Mouse (Mus musculus): ENCODE measurements around the gene Stat3. TPM values are rescaled to one million over a fixed set of nuclear protein-coding genes. Genes with fewer than 3 reads are reported as not detected.

Gene Stat3
- polyA plus RNA-seq, 1 experiment from 2014 or later, result 39.2 TPM

GRCm38 (mm10) chr11:100891256-100892123, 47.9 kb downstream of the Stat3 start:
- H3K36me3 ChIP-seq (ENCODE audit: control insufficient read depth, insufficient read depth), result peaks cover 6% of the 10 kb centered on the region; the same call in 1 of the 2 replicates
- H3K9ac ChIP-seq (ENCODE audit: low read depth, low read length), result peak overlapping the region; percentile 40
- H3K4me3 ChIP-seq (ENCODE audit: low read depth, low read length), result peak overlapping the region; percentile 19
- H3K27me3 ChIP-seq (ENCODE audit: control insufficient read depth, insufficient read depth, low read depth, low read length), result no peaks in the 10 kb centered on the region
- H3K27ac ChIP-seq (ENCODE audit: low read length), result peak overlapping the region; percentile 73
- ATAC-seq (ENCODE audit: low read depth), result peak; percentile 81
- H3K9me3 ChIP-seq (replicated peaks; ENCODE audit: control insufficient read depth, low read length), result no peaks in the 10 kb centered on the region
- 19% methylated on average over 15 of the region's 15 CpGs for WGBS (ENCODE audit: insufficient replicate concordance)
- H3K4me1 ChIP-seq (ENCODE audit: control insufficient read depth, low read depth, low read length), result peaks cover 54% of the 10 kb centered on the region
- peak overlapping the region; percentile 54 for H3K4me2 ChIP-seq (ENCODE audit: low read depth, low read length)

- H3K27ac ChIP-seq (ENCODE audit: low read length), result no peak overlapping the region
- H3K36me3 ChIP-seq (ENCODE audit: control insufficient read depth, insufficient read depth), result peaks cover 2% of the 10 kb centered on the region; the same call in 1 of the 2 replicates
- peaks cover 65% of the 10 kb centered on the region for H3K4me1 ChIP-seq (ENCODE audit: control insufficient read depth, low read depth, low read length)
- no peak overlapping the region for H3K4me3 ChIP-seq (ENCODE audit: low read depth, low read length)
- no peaks in the 10 kb centered on the region for H3K9me3 ChIP-seq (replicated peaks; ENCODE audit: control insufficient read depth, low read length)
- no peak overlapping the region for H3K9ac ChIP-seq (ENCODE audit: low read depth, low read length)
- no peak overlapping the region for H3K4me2 ChIP-seq (ENCODE audit: low read depth, low read length)
- no peaks in the 10 kb centered on the region for H3K27me3 ChIP-seq (ENCODE audit: control insufficient read depth, insufficient read depth, low read depth, low read length)
- no peak for ATAC-seq (ENCODE audit: low read depth)
- WGBS (ENCODE audit: insufficient replicate concordance), result 82% methylated on average over 6 of the region's 6 CpGs
Measured at GRCm38 (mm10) chr11:100890481-100890880, 48.9 kb downstream of the Stat3 start.

GRCm38 (mm10) chr11:100888348-100888820, 51.0 kb downstream of the Stat3 start:
- Histone ChIP-seq H3K9ac (ENCODE audit: low read depth, low read length) (no peak overlapping the region), H3K27me3 (ENCODE audit: control insufficient read depth, insufficient read depth, low read depth, low read length) (no peaks in the 10 kb centered on the region), H3K36me3 (ENCODE audit: control insufficient read depth, insufficient read depth) (peaks cover 2% of the 10 kb centered on the region; the same call in 1 of the 2 replicates), H3K9me3 (replicated peaks; ENCODE audit: control insufficient read depth, low read length) (no peaks in the 10 kb centered on the region), H3K4me1 (ENCODE audit: control insufficient read depth, low read depth, low read length) (peaks cover 61% of the 10 kb centered on the region), H3K4me2 (ENCODE audit: low read depth, low read length) (no peak overlapping the region), H3K27ac (ENCODE audit: low read length) (peak overlapping the region; percentile 87; the same call in 1 of the 2 replicates), H3K4me3 (ENCODE audit: low read depth, low read length) (no peak overlapping the region)
- ATAC-seq (ENCODE audit: low read depth), result no peak
- whole genome bisulfite sequencing (ENCODE audit: insufficient replicate concordance), result 17% methylated on average over 10 of the region's 10 CpGs

GRCm38 (mm10) chr11:100887764-100888163, 51.6 kb downstream of the Stat3 start:
- no peak overlapping the region for H3K4me2 ChIP-seq (ENCODE audit: low read depth, low read length)
- no peak for ATAC-seq (ENCODE audit: low read depth)
- H3K4me1 ChIP-seq (ENCODE audit: control insufficient read depth, low read depth, low read length), result peaks cover 59% of the 10 kb centered on the region
- peaks cover 2% of the 10 kb centered on the region; the same call in 1 of the 2 replicates for H3K36me3 ChIP-seq (ENCODE audit: control insufficient read depth, insufficient read depth)
- H3K4me3 ChIP-seq (ENCODE audit: low read depth, low read length), result no peak overlapping the region
- 60% methylated on average over 3 of the region's 3 CpGs for WGBS (ENCODE audit: insufficient replicate concordance)
- no peak overlapping the region for H3K9ac ChIP-seq (ENCODE audit: low read depth, low read length)
- no peaks in the 10 kb centered on the region for H3K27me3 ChIP-seq (ENCODE audit: control insufficient read depth, insufficient read depth, low read depth, low read length)
- H3K9me3 ChIP-seq (replicated peaks; ENCODE audit: control insufficient read depth, low read length), result no peaks in the 10 kb centered on the region
- H3K27ac ChIP-seq (ENCODE audit: low read length), result peak overlapping the region; percentile 87

- H3K36me3 ChIP-seq (ENCODE audit: control insufficient read depth, insufficient read depth), result no peaks in the 10 kb centered on the region; the same call in 1 of the 2 replicates
- no peak overlapping the region for H3K4me3 ChIP-seq (ENCODE audit: low read depth, low read length)
- no peaks in the 10 kb centered on the region for H3K27me3 ChIP-seq (ENCODE audit: control insufficient read depth, insufficient read depth, low read depth, low read length)
- peaks cover 55% of the 10 kb centered on the region for H3K4me1 ChIP-seq (ENCODE audit: control insufficient read depth, low read depth, low read length)
- no peaks in the 10 kb centered on the region for H3K9me3 ChIP-seq (replicated peaks; ENCODE audit: control insufficient read depth, low read length)
- no peak overlapping the region for H3K4me2 ChIP-seq (ENCODE audit: low read depth, low read length)
- peak overlapping the region; percentile 87 for H3K27ac ChIP-seq (ENCODE audit: low read length)
- WGBS (ENCODE audit: insufficient replicate concordance), result 72% methylated on average over 4 of the region's 4 CpGs
- no peak overlapping the region for H3K9ac ChIP-seq (ENCODE audit: low read depth, low read length)
- ATAC-seq (ENCODE audit: low read depth), result no peak
Measured at GRCm38 (mm10) chr11:100887236-100887635, 52.1 kb downstream of the Stat3 start.

- peaks cover 46% of the 10 kb centered on the region for H3K4me1 ChIP-seq (ENCODE audit: control insufficient read depth, low read depth, low read length)
- ATAC-seq (ENCODE audit: low read depth), result peak; percentile 90
- peak overlapping the region; percentile 35 for H3K4me2 ChIP-seq (ENCODE audit: low read depth, low read length)
- H3K36me3 ChIP-seq (ENCODE audit: control insufficient read depth, insufficient read depth), result no peaks in the 10 kb centered on the region; the same call in 1 of the 2 replicates
- H3K4me3 ChIP-seq (ENCODE audit: low read depth, low read length), result no peak overlapping the region
- no peak overlapping the region for H3K9ac ChIP-seq (ENCODE audit: low read depth, low read length)
- no peaks in the 10 kb centered on the region for H3K9me3 ChIP-seq (replicated peaks; ENCODE audit: control insufficient read depth, low read length)
- H3K27me3 ChIP-seq (ENCODE audit: control insufficient read depth, insufficient read depth, low read depth, low read length), result no peaks in the 10 kb centered on the region
- WGBS (ENCODE audit: insufficient replicate concordance), result 12% methylated on average over 8 of the region's 8 CpGs
- H3K27ac ChIP-seq (ENCODE audit: low read length), result peak overlapping the region; percentile 87
Measured at GRCm38 (mm10) chr11:100886188-100886740, 53.1 kb downstream of the Stat3 start.

GRCm38 (mm10) chr11:100885472-100885871, 53.9 kb downstream of the Stat3 start:
- ATAC-seq (ENCODE audit: low read depth), result no peak
- H3K4me2 ChIP-seq (ENCODE audit: low read depth, low read length), result no peak overlapping the region
- H3K4me1 ChIP-seq (ENCODE audit: control insufficient read depth, low read depth, low read length), result peaks cover 44% of the 10 kb centered on the region
- H3K27ac ChIP-seq (ENCODE audit: low read length), result peak overlapping the region; percentile 87
- H3K27me3 ChIP-seq (ENCODE audit: control insufficient read depth, insufficient read depth, low read depth, low read length), result no peaks in the 10 kb centered on the region
- no peaks in the 10 kb centered on the region; the same call in 1 of the 2 replicates for H3K36me3 ChIP-seq (ENCODE audit: control insufficient read depth, insufficient read depth)
- no peak overlapping the region for H3K4me3 ChIP-seq (ENCODE audit: low read depth, low read length)
- H3K9me3 ChIP-seq (replicated peaks; ENCODE audit: control insufficient read depth, low read length), result no peaks in the 10 kb centered on the region
- no peak overlapping the region for H3K9ac ChIP-seq (ENCODE audit: low read depth, low read length)

GRCm38 (mm10) chr11:100883640-100884039, 55.7 kb downstream of the Stat3 start:
- Histone ChIP-seq H3K9me3 (replicated peaks; ENCODE audit: control insufficient read depth, low read length) (no peaks in the 10 kb centered on the region), H3K4me3 (ENCODE audit: low read depth, low read length) (no peak overlapping the region), H3K36me3 (ENCODE audit: control insufficient read depth, insufficient read depth) (no peaks in the 10 kb centered on the region), H3K27ac (ENCODE audit: low read length) (no peak overlapping the region), H3K4me2 (ENCODE audit: low read depth, low read length) (no peak overlapping the region), H3K9ac (ENCODE audit: low read depth, low read length) (no peak overlapping the region), H3K27me3 (ENCODE audit: control insufficient read depth, insufficient read depth, low read depth, low read length) (no peaks in the 10 kb centered on the region), H3K4me1 (ENCODE audit: control insufficient read depth, low read depth, low read length) (peaks cover 52% of the 10 kb centered on the region)
- no peak for ATAC-seq (ENCODE audit: low read depth)
- WGBS (ENCODE audit: insufficient replicate concordance), result 84% methylated on average over 10 of the region's 10 CpGs
